Mouse (Mus musculus): ENCODE data around the gene Adh1. TPM values are rescaled to one million over a fixed set of nuclear protein-coding genes. Genes with fewer than 3 reads are reported as not detected.

The Adh1 gene
- polyA plus RNA-seq, 1 experiment from 2014 or later: 1.3 TPM

DNA sequence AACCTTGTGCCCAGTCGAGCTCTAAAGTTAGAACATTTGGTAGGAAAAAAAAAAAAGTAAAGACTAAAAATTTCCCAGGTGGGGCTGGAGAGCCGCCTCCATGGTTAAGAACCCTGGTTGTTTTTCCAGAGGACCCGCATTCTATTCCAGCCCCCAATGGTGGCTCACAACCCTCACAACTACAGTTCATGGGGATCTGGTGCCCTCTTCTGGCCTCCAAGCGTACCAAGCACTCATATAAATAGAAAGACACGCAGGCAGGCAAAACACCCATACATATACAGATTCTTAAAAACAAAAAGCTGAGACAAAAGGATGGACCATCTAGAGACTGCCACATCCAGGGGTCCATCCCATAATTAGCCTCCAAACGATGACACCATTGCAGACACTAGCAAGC lies 50.2 kb downstream of the Adh1 start:
- WGBS: 85% methylated on average over 6 of the region's 6 CpGs
- no peak overlapping the region for H3K9ac ChIP-seq
- no peak overlapping the region for H3K4me2 ChIP-seq (replicated peaks)
- H3K27ac ChIP-seq: no peak overlapping the region
- H3K4me1 ChIP-seq (replicated peaks; ENCODE audit: control insufficient read depth, insufficient read depth, low read length): no peaks in the 10 kb centered on the region
- H3K36me3 ChIP-seq (replicated peaks; ENCODE audit: control insufficient read depth, insufficient read depth): no peaks in the 10 kb centered on the region
- H3K27me3 ChIP-seq (ENCODE audit: control insufficient read depth, insufficient read depth, low read length): no peaks in the 10 kb centered on the region
- DNase-seq (ENCODE audit: low spot score) (no peak), ATAC-seq (ENCODE audit: low FRiP score) (no peak)
- no peaks in the 10 kb centered on the region for H3K9me3 ChIP-seq (ENCODE audit: control insufficient read depth, low read length)
- no peak overlapping the region for H3K4me3 ChIP-seq (replicated peaks; ENCODE audit: low read length)

GRCm38 (mm10) chr3:138312965-138313364 lies 52.2 kb downstream of the Adh1 start, which contains the start of gene Adh6a:
Adh6a (plus strand) TSS chr3:138313286.
- ATAC-seq (ENCODE audit: low FRiP score): no peak
- DNase-seq (ENCODE audit: low spot score): no peak
- 82% methylated on average over 5 of the region's 5 CpGs for WGBS
- H3K27me3 ChIP-seq (ENCODE audit: control insufficient read depth, insufficient read depth, low read length): no peaks in the 10 kb centered on the region
- no peak within 1 kb of the TSS for H3K9ac ChIP-seq
- H3K9me3 ChIP-seq (ENCODE audit: control insufficient read depth, low read length): no peaks in the 10 kb centered on the region
- no peak within 1 kb of the TSS for H3K4me3 ChIP-seq (replicated peaks; ENCODE audit: low read length)
- no peak within 1 kb of the TSS for H3K27ac ChIP-seq
- no peaks in the 10 kb centered on the region for H3K36me3 ChIP-seq (replicated peaks; ENCODE audit: control insufficient read depth, insufficient read depth)
- no peaks in the 10 kb centered on the region for H3K4me1 ChIP-seq (replicated peaks; ENCODE audit: control insufficient read depth, insufficient read depth, low read length)
- H3K4me2 ChIP-seq (replicated peaks): no peak within 1 kb of the TSS

DNA sequence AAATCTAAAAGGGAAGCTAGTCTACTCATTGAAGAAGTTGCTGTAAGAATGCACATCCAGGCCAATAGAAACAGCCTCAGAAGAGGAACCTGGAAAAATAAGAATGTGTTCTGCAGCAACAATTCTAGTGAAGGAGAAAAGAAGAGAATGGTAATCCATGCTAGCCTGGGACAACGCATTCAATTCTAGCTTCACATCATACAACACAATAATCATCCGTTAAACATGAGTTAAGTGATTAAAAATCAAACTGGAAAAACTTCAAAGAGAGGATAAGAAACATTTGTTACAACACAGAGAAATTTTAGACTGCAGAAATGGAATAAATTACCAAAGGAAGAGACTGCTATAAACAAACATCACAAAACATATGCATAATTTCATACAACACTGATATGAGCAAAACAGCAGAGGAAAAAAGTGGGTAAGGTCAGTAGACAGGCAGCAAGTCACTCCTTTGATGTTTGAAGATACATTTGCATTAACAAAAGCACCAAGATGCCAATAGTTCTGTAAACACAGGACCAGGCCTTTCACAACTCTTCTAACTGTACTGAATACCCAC lies 56.2 kb downstream of the Adh1 start:
- no peak overlapping the region for H3K9ac ChIP-seq
- no peak overlapping the region for H3K4me2 ChIP-seq (replicated peaks)
- H3K4me3 ChIP-seq (replicated peaks; ENCODE audit: low read length): no peak overlapping the region
- ATAC-seq (ENCODE audit: low FRiP score) (no peak), DNase-seq (ENCODE audit: low spot score) (no peak)
- no peak overlapping the region for H3K27ac ChIP-seq
- no peaks in the 10 kb centered on the region for H3K9me3 ChIP-seq (ENCODE audit: control insufficient read depth, low read length)
- H3K4me1 ChIP-seq (replicated peaks; ENCODE audit: control insufficient read depth, insufficient read depth, low read length): no peaks in the 10 kb centered on the region
- 89% methylated on average over 2 of the region's 2 CpGs for WGBS
- H3K36me3 ChIP-seq (replicated peaks; ENCODE audit: control insufficient read depth, insufficient read depth): no peaks in the 10 kb centered on the region
- H3K27me3 ChIP-seq (ENCODE audit: control insufficient read depth, insufficient read depth, low read length): no peaks in the 10 kb centered on the region

- Histone ChIP-seq H3K9ac (no peak overlapping the region), H3K27me3 (ENCODE audit: control insufficient read depth, insufficient read depth, low read length) (no peaks in the 10 kb centered on the region), H3K4me2 (replicated peaks) (no peak overlapping the region), H3K9me3 (ENCODE audit: control insufficient read depth, low read length) (no peaks in the 10 kb centered on the region), H3K4me1 (replicated peaks; ENCODE audit: control insufficient read depth, insufficient read depth, low read length) (no peaks in the 10 kb centered on the region), H3K4me3 (replicated peaks; ENCODE audit: low read length) (no peak overlapping the region), H3K36me3 (replicated peaks; ENCODE audit: control insufficient read depth, insufficient read depth) (no peaks in the 10 kb centered on the region), H3K27ac (no peak overlapping the region)
- ATAC-seq (ENCODE audit: low FRiP score): no peak
- DNase-seq (ENCODE audit: low spot score): no peak
- 90% methylated on average over 17 of the region's 17 CpGs for WGBS
Observed at GRCm38 (mm10) chr3:138325001-138325400, 64.2 kb downstream of the Adh1 start.

GRCm38 (mm10) chr3:138325466-138325865 lies 64.7 kb downstream of the Adh1 start:
- H3K27ac ChIP-seq: no peak overlapping the region
- H3K27me3 ChIP-seq (ENCODE audit: control insufficient read depth, insufficient read depth, low read length): no peaks in the 10 kb centered on the region
- no peaks in the 10 kb centered on the region for H3K9me3 ChIP-seq (ENCODE audit: control insufficient read depth, low read length)
- ATAC-seq (ENCODE audit: low FRiP score) (no peak), DNase-seq (ENCODE audit: low spot score) (no peak)
- WGBS: 96% methylated on average over 6 of the region's 6 CpGs
- H3K36me3 ChIP-seq (replicated peaks; ENCODE audit: control insufficient read depth, insufficient read depth): no peaks in the 10 kb centered on the region
- no peak overlapping the region for H3K4me3 ChIP-seq (replicated peaks; ENCODE audit: low read length)
- H3K9ac ChIP-seq: no peak overlapping the region
- no peaks in the 10 kb centered on the region for H3K4me1 ChIP-seq (replicated peaks; ENCODE audit: control insufficient read depth, insufficient read depth, low read length)
- H3K4me2 ChIP-seq (replicated peaks): no peak overlapping the region

- 91% methylated on average over 8 of the region's 8 CpGs for WGBS
- no peak overlapping the region for H3K4me3 ChIP-seq (replicated peaks; ENCODE audit: low read length)
- ATAC-seq (ENCODE audit: low FRiP score) (no peak), DNase-seq (ENCODE audit: low spot score) (no peak)
- H3K27ac ChIP-seq: no peak overlapping the region
- no peak overlapping the region for H3K4me2 ChIP-seq (replicated peaks)
- no peaks in the 10 kb centered on the region for H3K36me3 ChIP-seq (replicated peaks; ENCODE audit: control insufficient read depth, insufficient read depth)
- no peak overlapping the region for H3K9ac ChIP-seq
- no peaks in the 10 kb centered on the region for H3K27me3 ChIP-seq (ENCODE audit: control insufficient read depth, insufficient read depth, low read length)
- H3K4me1 ChIP-seq (replicated peaks; ENCODE audit: control insufficient read depth, insufficient read depth, low read length): no peaks in the 10 kb centered on the region
- no peaks in the 10 kb centered on the region for H3K9me3 ChIP-seq (ENCODE audit: control insufficient read depth, low read length)
Observed at GRCm38 (mm10) chr3:138333910-138334309, 73.1 kb downstream of the Adh1 start.

- no peaks in the 10 kb centered on the region for H3K9me3 ChIP-seq (ENCODE audit: control insufficient read depth, low read length)
- no peak overlapping the region for H3K27ac ChIP-seq
- H3K4me2 ChIP-seq (replicated peaks): no peak overlapping the region
- DNase-seq (ENCODE audit: low spot score) (no peak), ATAC-seq (ENCODE audit: low FRiP score) (no peak)
- no peaks in the 10 kb centered on the region for H3K4me1 ChIP-seq (replicated peaks; ENCODE audit: control insufficient read depth, insufficient read depth, low read length)
- no peak overlapping the region for H3K4me3 ChIP-seq (replicated peaks; ENCODE audit: low read length)
- H3K9ac ChIP-seq: no peak overlapping the region
- H3K27me3 ChIP-seq (ENCODE audit: control insufficient read depth, insufficient read depth, low read length): no peaks in the 10 kb centered on the region
- 91% methylated on average over 4 of the region's 4 CpGs for WGBS
- H3K36me3 ChIP-seq (replicated peaks; ENCODE audit: control insufficient read depth, insufficient read depth): no peaks in the 10 kb centered on the region
Observed at GRCm38 (mm10) chr3:138334320-138334719, 73.5 kb downstream of the Adh1 start.

DNA sequence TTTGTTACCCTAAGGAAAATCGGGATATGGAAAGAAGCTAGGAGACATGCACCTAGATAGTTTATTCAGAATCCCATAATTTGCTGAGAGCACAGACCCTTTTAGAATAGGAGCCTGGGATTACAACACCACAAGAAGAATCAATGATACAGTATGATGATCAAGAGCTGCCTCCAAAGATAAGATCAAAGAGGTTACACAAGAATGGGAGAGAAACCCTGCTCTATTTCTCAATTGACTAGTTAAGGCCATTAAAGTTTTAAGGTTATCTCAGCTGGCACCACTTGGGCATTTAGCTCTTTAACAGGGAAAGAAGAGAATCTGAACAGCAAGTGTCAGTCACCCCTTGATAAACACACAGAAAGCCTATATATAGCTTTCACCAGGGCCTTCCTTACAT lies 74.8 kb downstream of the Adh1 start:
- WGBS: 94% methylated on average over 1 of the region's 1 CpGs
- no peak overlapping the region for H3K9ac ChIP-seq
- no peaks in the 10 kb centered on the region for H3K4me1 ChIP-seq (replicated peaks; ENCODE audit: control insufficient read depth, insufficient read depth, low read length)

DNA sequence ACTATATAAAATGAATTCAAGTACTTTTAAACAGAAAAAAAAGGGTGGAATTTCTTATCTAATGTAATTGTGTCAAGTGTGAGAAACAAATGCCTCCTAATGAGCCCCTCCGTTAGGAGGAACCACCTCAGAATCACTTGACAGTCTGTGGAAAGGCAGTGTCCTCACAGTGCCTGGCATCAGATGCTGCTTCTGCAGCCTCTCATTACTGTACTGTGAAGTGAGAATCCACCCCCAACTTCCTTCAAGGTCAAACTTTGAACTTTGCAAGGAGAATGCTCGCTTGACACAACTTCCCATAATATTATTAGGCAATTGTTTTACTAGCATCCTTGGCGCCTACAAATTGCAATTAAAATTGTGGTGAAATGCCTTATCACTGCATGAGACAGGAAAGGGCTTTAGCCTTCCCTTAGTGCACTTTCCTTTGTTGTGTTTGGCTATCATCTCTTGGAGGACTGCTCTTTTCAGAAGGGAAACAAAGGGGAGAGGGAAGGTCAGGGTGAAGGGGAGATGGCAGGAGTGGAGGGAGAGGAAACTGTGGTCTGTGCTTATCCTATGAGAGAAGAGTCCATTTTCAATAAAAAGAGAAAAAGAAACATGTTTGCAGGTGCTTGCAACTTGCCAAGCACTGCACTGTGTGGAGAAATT lies 75.4 kb downstream of the Adh1 start:
- Histone ChIP-seq H3K27ac (no peak overlapping the region), H3K4me2 (replicated peaks) (no peak overlapping the region), H3K9ac (no peak overlapping the region), H3K4me1 (replicated peaks; ENCODE audit: control insufficient read depth, insufficient read depth, low read length) (no peaks in the 10 kb centered on the region), H3K4me3 (replicated peaks; ENCODE audit: low read length) (no peak overlapping the region), H3K27me3 (ENCODE audit: control insufficient read depth, insufficient read depth, low read length) (no peaks in the 10 kb centered on the region), H3K36me3 (replicated peaks; ENCODE audit: control insufficient read depth, insufficient read depth) (no peaks in the 10 kb centered on the region), H3K9me3 (ENCODE audit: control insufficient read depth, low read length) (no peaks in the 10 kb centered on the region)
- ATAC-seq (ENCODE audit: low FRiP score) (no peak), DNase-seq (ENCODE audit: low spot score) (no peak)
- WGBS: 71% methylated on average over 3 of the region's 3 CpGs

More for the DNA sequence above, 74.8 kb downstream of the Adh1 start:
- Histone ChIP-seq H3K9me3 (ENCODE audit: control insufficient read depth, low read length) (no peaks in the 10 kb centered on the region), H3K4me2 (replicated peaks) (no peak overlapping the region), H3K36me3 (replicated peaks; ENCODE audit: control insufficient read depth, insufficient read depth) (no peaks in the 10 kb centered on the region), H3K27me3 (ENCODE audit: control insufficient read depth, insufficient read depth, low read length) (no peaks in the 10 kb centered on the region), H3K27ac (no peak overlapping the region), H3K4me3 (replicated peaks; ENCODE audit: low read length) (no peak overlapping the region)
- DNase-seq (ENCODE audit: low spot score) (no peak), ATAC-seq (ENCODE audit: low FRiP score) (no peak)
